Mouse (Mus musculus): ENCODE measurements around the gene Olfr1465.

The Olfr1465 gene

DNA sequence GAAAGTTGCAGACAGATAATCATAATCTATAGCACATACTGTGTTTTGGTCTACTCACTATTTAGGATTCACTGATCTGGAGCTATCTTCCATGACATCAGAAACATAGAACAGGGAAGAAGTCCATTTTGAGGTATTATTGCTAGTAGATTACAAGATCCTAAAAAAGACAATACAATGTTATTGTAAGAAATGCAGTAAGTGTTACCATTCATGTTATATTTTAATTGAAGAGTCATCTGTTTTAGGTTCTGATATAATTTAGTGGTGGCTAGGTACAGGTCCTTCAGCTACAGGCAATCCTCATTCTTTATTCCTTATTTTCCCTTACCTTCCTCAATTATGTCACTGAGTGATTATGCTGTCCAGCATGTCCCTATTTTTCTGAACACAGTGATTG is at the start of gene Olfr1465:
TSS of gene Olfr1465 (minus strand) at position 101 of the 400 bp plus-strand sequence.
- no peak for DNase-seq

DNA sequence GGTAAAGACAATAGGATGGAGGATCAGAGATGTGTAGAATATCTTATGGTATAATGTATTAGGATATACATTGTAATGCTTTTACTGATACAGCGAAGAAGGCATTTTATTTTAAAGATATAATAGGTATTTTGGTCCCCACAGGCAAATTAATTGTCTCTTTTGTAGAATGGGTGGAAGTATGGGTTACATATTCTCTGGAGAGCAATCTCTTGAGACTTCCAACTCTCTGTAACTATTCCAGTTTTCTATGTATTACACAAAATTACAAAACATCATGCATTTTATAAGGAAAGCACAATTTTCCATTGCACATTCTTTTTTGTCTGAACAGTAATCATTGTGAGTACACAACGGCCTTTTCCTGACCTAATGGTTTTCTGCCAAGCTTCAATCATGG is 46.6 kb upstream of the Olfr1465 start, which contains the start of gene Olfr1467:
TSS of gene Olfr1467 (plus strand) at position 301 of the 400 bp plus-strand sequence.
- no peak for DNase-seq

DNA sequence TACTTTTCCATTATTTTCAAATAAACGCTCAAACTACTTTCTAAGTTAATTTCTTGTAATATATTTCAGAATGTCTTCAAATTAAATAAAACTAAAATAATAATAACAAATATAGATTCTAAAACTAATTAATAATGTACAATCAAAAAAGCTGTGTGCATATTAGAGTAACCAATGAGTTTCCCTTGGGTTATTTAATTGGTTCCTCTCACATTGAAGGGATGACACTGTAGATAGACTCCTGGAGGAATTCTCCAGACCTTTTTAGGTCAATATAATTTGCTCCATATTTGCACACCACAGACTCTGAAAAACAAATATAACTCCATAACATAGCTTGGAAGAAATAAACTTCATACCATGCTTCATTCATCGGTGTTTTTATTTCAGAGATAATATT is 23.2 kb upstream of the Olfr1465 start, which contains the start of gene Olfr1466:
TSS of gene Olfr1466 (plus strand) at position 301 of the 400 bp plus-strand sequence.
- no peak for DNase-seq

Measured in thymus, postnatal 25 days (tissue).